Mouse (Mus musculus): ENCODE measurements at regions not wholly inside any gene's neighbourhood (a gene's known extent, or its start where the extent isn't known, plus 50 kb on each side); places are given as distances from the start of the nearest gene placed in this dataset.
A peak's percentile ranks its signal among the peaks of the same experiment; 100 is the strongest.

DNA sequence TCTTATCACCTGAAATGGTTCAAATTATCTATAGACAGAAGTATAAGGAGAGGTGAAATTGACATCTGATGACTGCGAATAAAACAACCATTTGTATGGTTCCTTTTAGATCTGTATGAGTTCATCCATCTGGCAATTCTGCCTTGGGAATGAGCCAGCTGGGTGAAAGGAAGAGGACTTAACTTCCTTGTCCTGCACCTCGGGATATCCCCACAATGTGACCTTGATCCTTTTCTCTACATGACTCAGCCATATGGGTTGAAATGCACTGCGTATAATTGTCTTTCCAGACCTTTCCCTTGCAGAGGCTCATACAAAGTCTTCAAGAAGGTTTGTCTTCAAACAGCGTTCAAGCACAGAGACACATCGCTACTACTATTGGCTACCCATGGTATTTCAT lies 292.6 kb upstream of the Pitrm1 start:
- DNase-seq (ENCODE audit: low read depth, low spot score), result no peak

- no peak for DNase-seq (ENCODE audit: low read depth, low spot score)
Measured at GRCm38 (mm10) chr13:6255728-6256496, 292.0 kb upstream of the Pitrm1 start.

DNA sequence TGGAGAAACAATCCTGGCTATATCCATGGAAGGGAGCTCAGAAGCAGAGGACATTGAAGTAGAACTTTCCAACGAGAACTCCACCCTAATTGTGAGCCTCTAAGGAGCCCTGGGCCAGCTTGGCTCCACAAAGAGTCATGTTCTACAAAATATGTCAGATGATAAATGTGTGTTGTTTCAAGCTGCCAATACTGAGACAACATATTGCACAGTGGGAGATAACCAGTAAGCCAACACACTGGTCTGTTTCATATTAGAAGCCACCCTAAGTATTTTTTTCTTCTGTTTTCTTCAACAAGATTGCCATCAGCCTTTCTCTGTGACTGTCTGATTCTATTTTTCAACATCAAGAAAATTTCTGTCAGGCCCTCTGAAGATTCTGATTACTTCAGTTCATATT lies 289.5 kb upstream of the Pitrm1 start:
- no peak for DNase-seq (ENCODE audit: low read depth, low spot score)

- DNase-seq (ENCODE audit: low read depth, low spot score), result peak; percentile 48
Measured at GRCm38 (mm10) chr13:6260321-6260865, 287.6 kb upstream of the Pitrm1 start.

- DNase-seq (ENCODE audit: low read depth, low spot score), result no peak
Measured at GRCm38 (mm10) chr13:6261458-6261857, 286.5 kb upstream of the Pitrm1 start.

DNA sequence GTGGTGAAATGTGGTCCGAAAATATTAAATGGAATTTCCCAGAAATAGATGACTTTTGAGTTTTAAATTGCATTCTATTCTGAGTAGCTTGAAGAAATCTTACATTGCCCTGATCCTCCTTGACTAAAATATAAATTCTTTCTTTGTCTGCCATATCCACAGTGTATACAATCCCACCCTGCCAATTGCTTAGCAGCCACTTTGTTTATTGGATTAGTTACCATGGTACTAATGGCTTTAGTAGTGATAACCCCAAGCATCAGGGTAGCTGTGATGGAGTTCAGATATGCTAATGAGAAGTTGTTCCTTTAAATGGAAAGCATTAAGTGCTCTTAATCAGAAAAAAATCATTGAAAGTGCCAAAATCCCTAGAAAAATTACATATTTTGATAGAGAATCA lies 277.4 kb upstream of the Pitrm1 start:
- no peak for DNase-seq (ENCODE audit: low read depth, low spot score)

- no peak for DNase-seq (ENCODE audit: low read depth, low spot score)
Measured at GRCm38 (mm10) chr13:6272932-6273331, 275.0 kb upstream of the Pitrm1 start.

- no peak for DNase-seq (ENCODE audit: low read depth, low spot score)
Measured at GRCm38 (mm10) chr13:6280073-6280472, 267.9 kb upstream of the Pitrm1 start.

- no peak for DNase-seq (ENCODE audit: low read depth, low spot score)
Measured at GRCm38 (mm10) chr13:6288109-6288508, 259.8 kb upstream of the Pitrm1 start.

DNA sequence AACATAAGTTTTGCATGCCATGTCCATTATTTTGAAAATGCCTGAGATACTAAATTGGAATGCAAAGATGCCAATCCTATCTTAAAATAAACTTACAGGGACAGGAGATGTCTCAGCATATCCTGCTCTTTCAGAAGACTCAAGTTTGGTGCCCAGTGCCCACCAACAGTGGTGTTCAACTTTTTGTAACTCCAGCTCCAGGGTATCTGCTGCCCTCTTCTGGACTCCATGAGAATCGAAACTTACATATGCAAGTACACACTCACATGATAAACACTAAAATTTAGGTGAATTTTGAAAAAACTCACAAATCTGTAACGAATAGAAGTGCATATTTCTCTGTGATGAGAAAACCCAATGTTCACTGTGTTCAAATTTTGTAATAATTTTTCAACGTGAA lies 255.9 kb upstream of the Pitrm1 start:
- no peak for DNase-seq (ENCODE audit: low read depth, low spot score)

GRCm38 (mm10) chr13:6305718-6306117 lies 242.2 kb upstream of the Pitrm1 start:
- DNase-seq (ENCODE audit: low read depth, low spot score), result no peak

DNA sequence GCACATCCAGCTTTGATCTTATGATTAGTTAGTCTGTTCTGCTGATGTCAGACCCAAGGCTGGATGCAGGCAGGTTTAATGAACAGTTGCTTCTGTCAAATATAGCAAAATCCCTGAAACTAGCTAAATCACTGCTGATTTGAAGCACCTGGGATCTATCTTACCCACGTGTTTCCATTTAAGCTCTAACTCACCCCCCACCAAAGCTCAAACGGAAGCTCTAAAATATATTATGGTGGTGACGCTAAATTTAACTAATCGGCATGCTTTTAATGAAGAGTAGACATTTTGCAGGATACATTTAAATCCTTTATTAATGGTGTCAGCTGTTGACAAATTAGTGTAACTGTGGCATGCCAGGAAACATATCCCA lies 241.3 kb upstream of the Pitrm1 start:
- DNase-seq (ENCODE audit: low read depth, low spot score), result no peak

DNA sequence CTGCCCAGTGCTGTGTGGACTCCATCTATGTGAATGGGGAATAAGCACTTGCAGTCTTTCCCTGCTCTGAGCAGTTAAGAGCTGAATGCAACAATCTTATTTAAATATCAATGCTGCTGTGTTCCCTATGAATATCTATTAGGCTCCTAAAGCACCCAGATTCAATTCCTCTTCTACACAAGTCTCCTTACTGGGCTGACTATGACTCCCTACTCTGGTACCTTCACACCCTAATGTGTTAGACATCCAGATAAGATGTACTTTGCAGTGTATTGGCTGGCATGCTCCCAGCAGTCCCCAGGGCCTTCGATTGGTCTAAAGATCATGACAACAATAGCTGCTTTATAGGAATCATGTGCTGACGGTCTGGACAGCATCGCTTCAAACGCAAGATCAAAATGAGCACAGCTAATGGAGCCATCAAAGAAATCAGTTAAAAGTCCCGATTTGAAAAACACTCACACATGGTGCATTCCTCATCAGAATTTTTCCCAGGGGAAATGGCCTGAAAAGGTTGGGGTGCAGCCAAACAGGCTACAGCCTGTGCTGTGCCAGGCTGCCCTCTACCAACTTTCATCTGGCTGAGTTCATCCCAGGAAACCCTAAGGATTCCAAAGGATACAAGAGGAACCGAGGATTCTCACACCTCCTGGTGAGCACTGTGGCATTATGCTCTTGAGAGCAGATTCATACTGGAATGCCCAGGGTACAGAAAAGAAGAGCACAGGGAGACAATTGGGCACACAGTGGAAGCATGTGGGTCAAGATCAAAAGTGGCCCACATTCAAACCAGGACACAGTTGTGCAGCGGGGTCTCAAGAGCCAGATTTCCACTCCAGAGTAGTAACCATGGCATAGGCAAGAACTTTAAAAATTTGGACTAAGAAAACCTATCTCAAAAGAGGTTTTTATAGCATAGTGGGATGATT lies 240.7 kb upstream of the Pitrm1 start:
- DNase-seq (ENCODE audit: low read depth, low spot score), result no peak

DNA sequence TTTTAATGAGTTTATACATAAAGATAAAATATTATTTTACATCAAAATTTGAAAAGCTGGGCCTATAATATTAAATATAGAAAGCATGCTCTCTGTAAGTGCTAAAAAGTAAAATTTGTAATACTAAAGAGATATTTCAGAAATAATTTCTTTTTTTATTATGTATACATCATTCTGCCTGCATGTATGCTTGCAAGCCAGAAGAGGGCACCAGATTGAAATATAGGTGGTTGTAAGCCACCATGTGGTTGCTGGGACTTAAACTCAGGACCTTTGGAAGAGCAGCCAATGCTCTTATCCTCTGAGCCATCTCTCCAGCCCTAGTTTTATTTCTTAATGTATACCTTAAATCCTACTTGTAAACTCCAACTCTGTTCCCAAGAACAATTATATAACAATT lies 231.7 kb upstream of the Pitrm1 start:
- no peak for DNase-seq (ENCODE audit: low read depth, low spot score)

DNA sequence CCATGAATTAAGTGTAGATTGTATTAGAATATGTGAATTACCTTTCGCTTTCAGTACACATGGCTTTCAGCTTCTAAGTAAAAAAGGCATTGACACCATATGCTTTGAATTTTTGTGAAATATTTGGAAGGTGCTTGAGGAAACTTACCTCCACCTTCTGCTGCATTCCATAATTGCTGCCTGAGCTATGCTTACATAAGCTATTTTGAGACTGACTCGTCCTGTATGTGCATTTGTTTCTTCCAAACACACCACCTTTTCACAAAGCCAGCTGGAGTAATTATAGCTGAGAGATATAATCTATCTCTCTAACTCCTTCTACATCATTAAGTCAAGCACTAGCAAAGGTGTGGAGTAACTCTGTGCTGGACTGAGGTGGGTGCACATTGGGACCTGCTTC lies 224.0 kb upstream of the Pitrm1 start:
- peak; percentile 49 for DNase-seq (ENCODE audit: low read depth, low spot score)

- DNase-seq (ENCODE audit: low read depth, low spot score), result no peak
Measured at GRCm38 (mm10) chr13:6330320-6330950, 217.5 kb upstream of the Pitrm1 start.

DNA sequence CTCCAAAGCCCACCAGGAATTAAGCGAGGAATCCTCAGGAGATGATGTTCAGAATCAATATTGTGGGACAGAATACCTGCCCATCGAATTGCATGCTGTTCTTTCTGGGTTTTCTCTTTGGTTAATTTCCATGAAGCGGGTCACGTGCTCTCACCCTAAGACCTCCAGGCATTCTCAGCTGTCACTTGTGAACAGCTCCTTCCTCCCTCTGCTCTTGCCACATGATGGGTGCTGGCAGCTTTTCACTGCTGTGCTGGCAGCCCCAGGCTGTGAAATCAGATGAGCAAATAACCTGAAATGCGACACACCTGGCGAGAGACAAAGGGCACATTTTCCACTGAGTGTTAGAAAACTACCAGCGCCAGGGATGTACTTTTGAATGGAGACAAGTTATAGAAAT lies 207.8 kb upstream of the Pitrm1 start:
- no peak for DNase-seq (ENCODE audit: low read depth, low spot score)

- peak; percentile 95 for DNase-seq (ENCODE audit: low read depth, low spot score)
Measured at GRCm38 (mm10) chr13:6341102-6341737, 206.7 kb upstream of the Pitrm1 start.

GRCm38 (mm10) chr13:6365169-6365568 lies 182.8 kb upstream of the Pitrm1 start:
- peak; percentile 54 for DNase-seq (ENCODE audit: low read depth, low spot score)

GRCm38 (mm10) chr13:6367661-6368060 lies 180.3 kb upstream of the Pitrm1 start:
- no peak for DNase-seq (ENCODE audit: low read depth, low spot score)

- DNase-seq (ENCODE audit: low read depth, low spot score), result peak; percentile 6
Measured at GRCm38 (mm10) chr13:6374570-6375173, 173.3 kb upstream of the Pitrm1 start.
